Comparison of ENCODE assay signal across 17 mouse cellular contexts in genomic region chr13:19424563-19424962, GRCm38 (mm10).
"Had no signal": no experiment of that assay in that cellular context is flagged by ENCODE, and none has a peak within 500 bp of the region (broad histone marks: within the 10 kb centered on the region; RNA-seq: fewer than 3 reads in every experiment).

No protein-coding gene starts in this region.

- H3K27ac ChIP-seq: lung, embryonic 15.5 days; midbrain, embryonic 10.5 days; midbrain, embryonic 12.5 days; neural tube, embryonic 13.5 days; neural tube, embryonic 15.5 days had no signal

- H3K36me3 ChIP-seq: lung, embryonic 15.5 days; midbrain, embryonic 10.5 days; midbrain, embryonic 12.5 days; neural tube, embryonic 13.5 days; neural tube, embryonic 15.5 days had no signal

- DNase-seq: lung, adult 2 months; lung, postnatal 4 days; midbrain, embryonic 14.5 days; retina, postnatal 1 day; right cerebral cortex, adult 18-20 months; right cerebral cortex, postnatal 25 days; right cerebral cortex, postnatal 4 days; spleen, adult 18-20 months; thymus, adult 18-20 months; thymus, postnatal 14 days; thymus, postnatal 36 days had no signal

- H3K9ac ChIP-seq: lung, embryonic 15.5 days; midbrain, embryonic 12.5 days; neural tube, embryonic 13.5 days; neural tube, embryonic 15.5 days had no signal

- H3K4me1 ChIP-seq: lung, embryonic 15.5 days; midbrain, embryonic 10.5 days; midbrain, embryonic 12.5 days; neural tube, embryonic 13.5 days; neural tube, embryonic 15.5 days had no signal

- H3K4me3 ChIP-seq: lung, embryonic 15.5 days; midbrain, embryonic 10.5 days; midbrain, embryonic 12.5 days; myocyte; neural tube, embryonic 13.5 days; neural tube, embryonic 15.5 days had no signal

- H3K9me3 ChIP-seq: lung, embryonic 15.5 days; midbrain, embryonic 10.5 days; midbrain, embryonic 12.5 days; neural tube, embryonic 13.5 days; neural tube, embryonic 15.5 days had no signal
